Mouse (Mus musculus): ENCODE data around the gene Nfkb1. TPM values are rescaled to one million over a fixed set of nuclear protein-coding genes. Genes with fewer than 3 reads are reported as not detected.

The Nfkb1 gene
- 15.9 and 25.4 TPM in 2 replicates for total RNA-seq (2015; ENCODE audit: low replicate concordance)
- total RNA-seq (2017; ENCODE audit: low replicate concordance), result 19.4 and 25.1 TPM in 2 replicates

GRCm38 (mm10) chr3:135691191-135692131 lies at the start of gene Nfkb1:
Gene Nfkb1 (minus strand): TSS chr3:135691547.
- no peak for ATAC-seq (replicated peaks; ENCODE audit: low FRiP score, poor library complexity, severe bottlenecking)

GRCm38 (mm10) chr3:135740711-135741110 lies 49.4 kb upstream of the Nfkb1 start:
- ATAC-seq (replicated peaks; ENCODE audit: low FRiP score, poor library complexity, severe bottlenecking), result no peak

GRCm38 (mm10) chr3:135734736-135735135 lies 43.4 kb upstream of the Nfkb1 start:
- ATAC-seq (replicated peaks; ENCODE audit: low FRiP score, poor library complexity, severe bottlenecking), result no peak

GRCm38 (mm10) chr3:135732747-135733445 lies 41.5 kb upstream of the Nfkb1 start:
- ATAC-seq (replicated peaks; ENCODE audit: low FRiP score, poor library complexity, severe bottlenecking), result no peak

GRCm38 (mm10) chr3:135731292-135732047 lies 40.1 kb upstream of the Nfkb1 start:
- peak; percentile 92 for ATAC-seq (replicated peaks; ENCODE audit: low FRiP score, poor library complexity, severe bottlenecking)

- no peak for ATAC-seq (replicated peaks; ENCODE audit: low FRiP score, poor library complexity, severe bottlenecking)
These were observed 39.4 kb upstream of the Nfkb1 start for GRCm38 (mm10) chr3:135730790-135731189.

GRCm38 (mm10) chr3:135729575-135729974 lies 38.2 kb upstream of the Nfkb1 start:
- ATAC-seq (replicated peaks; ENCODE audit: low FRiP score, poor library complexity, severe bottlenecking), result no peak

GRCm38 (mm10) chr3:135728900-135729299 lies 37.6 kb upstream of the Nfkb1 start:
- no peak for ATAC-seq (replicated peaks; ENCODE audit: low FRiP score, poor library complexity, severe bottlenecking)

GRCm38 (mm10) chr3:135727339-135727738 lies 36.0 kb upstream of the Nfkb1 start:
- no peak for ATAC-seq (replicated peaks; ENCODE audit: low FRiP score, poor library complexity, severe bottlenecking)

- no peak for ATAC-seq (replicated peaks; ENCODE audit: low FRiP score, poor library complexity, severe bottlenecking)
These were observed 35.4 kb upstream of the Nfkb1 start for GRCm38 (mm10) chr3:135726521-135727275.

GRCm38 (mm10) chr3:135726023-135726422 lies 34.7 kb upstream of the Nfkb1 start:
- ATAC-seq (replicated peaks; ENCODE audit: low FRiP score, poor library complexity, severe bottlenecking), result no peak

- ATAC-seq (replicated peaks; ENCODE audit: low FRiP score, poor library complexity, severe bottlenecking), result no peak
These were observed 30.8 kb upstream of the Nfkb1 start for GRCm38 (mm10) chr3:135722104-135722503.

- ATAC-seq (replicated peaks; ENCODE audit: low FRiP score, poor library complexity, severe bottlenecking), result no peak
These were observed 28.6 kb upstream of the Nfkb1 start for GRCm38 (mm10) chr3:135719969-135720368.

GRCm38 (mm10) chr3:135719179-135719532 lies 27.8 kb upstream of the Nfkb1 start:
- peak; percentile 91 for ATAC-seq (replicated peaks; ENCODE audit: low FRiP score, poor library complexity, severe bottlenecking)

- ATAC-seq (replicated peaks; ENCODE audit: low FRiP score, poor library complexity, severe bottlenecking), result peak; percentile 66
These were observed 27.2 kb upstream of the Nfkb1 start for GRCm38 (mm10) chr3:135718323-135719178.

- ATAC-seq (replicated peaks; ENCODE audit: low FRiP score, poor library complexity, severe bottlenecking), result no peak
These were observed 21.9 kb upstream of the Nfkb1 start for GRCm38 (mm10) chr3:135713016-135713950.

GRCm38 (mm10) chr3:135711613-135712012 lies 20.3 kb upstream of the Nfkb1 start:
- ATAC-seq (replicated peaks; ENCODE audit: low FRiP score, poor library complexity, severe bottlenecking), result no peak

All from erythroblast, adult 5-6 weeks (primary cell).